Mouse (Mus musculus) intestine, embryonic 15.5 days (tissue): ENCODE results near the gene Olfr187. TPM values are rescaled to one million over a fixed set of nuclear protein-coding genes. Genes with fewer than 3 reads are reported as not detected.

ENCODE experiments used
- ATAC-seq: fragments of 200-750 bp; cut with Nextera tagmentation; 2 replicates; pipeline ENCODE4 v1.8.0; 2017; ENCODE audit warnings: moderate TSS enrichment, moderate library complexity
- H3K27ac ChIP-seq: fragments of 300-500 bp; sonication (generic); 2 replicates; pipeline ENCODE4 v1.5.1; 2015; ENCODE audit warnings: mild to moderate bottlenecking, inconsistent platforms
- H3K27me3 ChIP-seq: fragments of 300-500 bp; sonication (generic); replicated peaks from 2 replicates; pipeline ENCODE4 v1.6.1; 2015; ENCODE audit warnings: inconsistent platforms
- H3K36me3 ChIP-seq: fragments of 300-500 bp; sonication (generic); 2 replicates; pipeline ENCODE4 v1.6.1; 2015; ENCODE audit warnings: inconsistent platforms
- H3K4me1 ChIP-seq: fragments of 300-500 bp; sonication (generic); replicated peaks from 2 replicates; pipeline ENCODE4 v1.6.1; 2015; ENCODE audit warnings: inconsistent platforms
- H3K4me2 ChIP-seq: fragments of 300-500 bp; sonication (generic); replicated peaks from 2 replicates; pipeline ENCODE4 v1.6.1; 2015; ENCODE audit warnings: mild to moderate bottlenecking, inconsistent platforms
- H3K4me3 ChIP-seq: fragments of 300-500 bp; sonication (generic); replicated peaks from 2 replicates; pipeline ENCODE4 v1.5.1; 2015; ENCODE audit warnings: inconsistent platforms
- H3K9ac ChIP-seq: fragments of 300-500 bp; sonication (generic); 2 replicates; pipeline ENCODE4 v1.6.1; 2015; ENCODE audit warnings: inconsistent platforms
- H3K9me3 ChIP-seq: fragments of 300-500 bp; sonication (generic); 2 replicates; pipeline ENCODE4 v1.6.1; 2016; ENCODE audit warnings: inconsistent platforms
- WGBS: fragments of 180-500 bp; shearing (Covaris S2); methylation state at CpG from one replicate; pipeline ENCODE4 v1.1.7; 2015; 5-methylcytosine and 5-hydroxymethylcytosine counted together
- polyA plus RNA-seq: library from polyadenylated mRNA; unstranded; fragments of >200 nt; fragmentation: Nextera tagmentation; extraction: Ambion mirVana; gene quantifications from 2 replicates; pipeline ENCODE4 v1.2.1, GENCODE M21; 2015

The Olfr187 gene
- polyA plus RNA-seq, 1 experiment from 2014 or later: not detected

DNA sequence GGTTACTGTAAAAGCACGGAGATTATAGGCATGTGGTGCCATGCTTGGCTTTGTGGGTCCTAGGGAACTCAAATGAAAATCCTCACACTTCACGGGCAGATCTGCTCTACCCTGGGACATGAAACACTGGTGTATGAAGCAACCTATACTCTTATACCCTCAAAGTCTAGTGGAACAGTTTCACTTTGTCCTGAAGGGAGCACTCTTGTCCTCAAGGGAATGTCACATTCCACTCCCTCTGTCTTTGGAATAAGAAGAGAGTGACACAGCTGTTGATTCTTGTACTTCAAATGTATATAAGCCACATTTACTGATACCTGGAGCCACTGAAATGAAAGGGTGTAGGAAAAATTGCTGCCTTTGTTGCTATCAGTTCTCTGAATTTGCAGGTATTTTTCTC, 44.5 kb downstream of the Olfr187 start, which contains the start of gene Olfr183:
TSS of gene Olfr183 (plus strand) at position 301 of the 400 bp plus-strand sequence.
- H3K9ac ChIP-seq: no peak within 1 kb of the TSS
- no peak within 1 kb of the TSS for H3K4me2 ChIP-seq
- WGBS: 64% methylated on average over 2 of the region's 2 CpGs
- no peak for ATAC-seq
- H3K4me3 ChIP-seq: no peak within 1 kb of the TSS
- H3K27ac ChIP-seq: no peak within 1 kb of the TSS
- no peaks in the 10 kb centered on the region for H3K9me3 ChIP-seq
- H3K27me3 ChIP-seq: no peaks in the 10 kb centered on the region
- no peaks in the 10 kb centered on the region for H3K4me1 ChIP-seq
- no peaks in the 10 kb centered on the region for H3K36me3 ChIP-seq

Other genes starting within 250 kb of the Olfr187 start
- gene Olfr173, start 239.5 kb downstream of the Olfr187 start, polyA plus RNA-seq: not detected in 2 replicates
- not detected in 2 replicates for gene Olfr175-ps1, start 213.0 kb downstream of the Olfr187 start, polyA plus RNA-seq
- not detected in 2 replicates for gene Olfr177, start 165.0 kb downstream of the Olfr187 start, polyA plus RNA-seq
- not detected in 2 replicates for gene Olfr178, start 147.7 kb downstream of the Olfr187 start, polyA plus RNA-seq
- gene Olfr181, start 111.0 kb downstream of the Olfr187 start, polyA plus RNA-seq: not detected in 2 replicates
- not detected in 2 replicates for gene Olfr180, start 110.4 kb downstream of the Olfr187 start, polyA plus RNA-seq
- gene Olfr183, start 44.4 kb downstream of the Olfr187 start, polyA plus RNA-seq: not detected in 2 replicates
- gene Olfr186, start 9.5 kb downstream of the Olfr187 start, polyA plus RNA-seq: not detected in 2 replicates
- gene Olfr190, start 38.2 kb upstream of the Olfr187 start, polyA plus RNA-seq: not detected in 2 replicates
- not detected in 2 replicates for gene Olfr191, start 50.1 kb upstream of the Olfr187 start, polyA plus RNA-seq
- not detected in 2 replicates for gene Olfr193, start 72.1 kb upstream of the Olfr187 start, polyA plus RNA-seq
- gene Olfr194, start 81.3 kb upstream of the Olfr187 start, polyA plus RNA-seq: not detected in 2 replicates
- gene Olfr195, start 107.3 kb upstream of the Olfr187 start, polyA plus RNA-seq: not detected in 2 replicates
- gene Olfr196, start 130.7 kb upstream of the Olfr187 start, polyA plus RNA-seq: not detected in 2 replicates
- gene Olfr198, start 163.8 kb upstream of the Olfr187 start, polyA plus RNA-seq: not detected in 2 replicates
- not detected in 2 replicates for gene Olfr199, start 180.0 kb upstream of the Olfr187 start, polyA plus RNA-seq
- gene Olfr201, start 232.9 kb upstream of the Olfr187 start, polyA plus RNA-seq: not detected in 2 replicates
- gene Olfr202, start 247.0 kb upstream of the Olfr187 start, polyA plus RNA-seq: not detected in 2 replicates